Mouse (Mus musculus) heart, embryonic 16.5 days (tissue): ENCODE measurements around the gene Nedd9. TPM values are rescaled to one million over a fixed set of nuclear protein-coding genes. Genes with fewer than 3 reads are reported as not detected.

Experiments
- ATAC-seq: fragments of 200-750 bp; cut with Nextera tagmentation; replicated peaks from 2 replicates; pipeline ENCODE4 v1.8.0; 2017; ENCODE audit warnings: moderate number of reproducible peaks; ENCODE audit not compliant: insufficient read depth, low FRiP score; ENCODE audit errors: extremely low read depth
- H3K27ac ChIP-seq: fragments of 300-500 bp; sonication (generic); 2 replicates; pipeline ENCODE4 v1.5.1; 2014; ENCODE audit warnings: mild to moderate bottlenecking, low read length, control low read depth, moderate library complexity
- H3K27me3 ChIP-seq: fragments of 300-500 bp; sonication (generic); 2 replicates; pipeline ENCODE4 v1.6.1; 2014; ENCODE audit warnings: low read length, mixed read lengths; ENCODE audit not compliant: control insufficient read depth, insufficient read depth
- H3K36me3 ChIP-seq: fragments of 300-500 bp; sonication (generic); 2 replicates; pipeline ENCODE4 v1.6.1; 2014; ENCODE audit not compliant: control insufficient read depth, insufficient read depth
- H3K4me1 ChIP-seq: fragments of 300-500 bp; sonication (generic); 2 replicates; pipeline ENCODE4 v1.6.1; 2014; ENCODE audit warnings: low read length, mixed read lengths; ENCODE audit not compliant: control insufficient read depth, insufficient read depth
- H3K4me2 ChIP-seq: fragments of 300-500 bp; sonication (generic); 2 replicates; pipeline ENCODE4 v1.6.1; 2014; ENCODE audit warnings: low read depth, mild to moderate bottlenecking, control low read depth, low read length
- H3K4me3 ChIP-seq: fragments of 300-500 bp; sonication (generic); 2 replicates; pipeline ENCODE4 v1.5.1; 2014; ENCODE audit warnings: mild to moderate bottlenecking, control low read depth, low read length
- H3K9ac ChIP-seq: fragments of 300-500 bp; sonication (generic); 2 replicates; pipeline ENCODE4 v1.6.1; 2014; ENCODE audit warnings: low read length, control low read depth
- H3K9me3 ChIP-seq: fragments of 300-500 bp; sonication (generic); replicated peaks from 2 replicates; pipeline ENCODE4 v1.6.1; 2016; ENCODE audit warnings: low read length; ENCODE audit not compliant: control insufficient read depth
- WGBS: fragments of 180-500 bp; shearing (Covaris S2); extraction: QIAGEN DNeasy Blood & Tissue Kit; methylation state at CpG from one replicate; pipeline ENCODE4 v1.1.7; 2014; 5-methylcytosine and 5-hydroxymethylcytosine counted together
- polyA plus RNA-seq: library from polyadenylated mRNA; unstranded; fragments of >200 nt; fragmentation: Nextera tagmentation; extraction: Ambion mirVana; gene quantifications from 2 replicates; pipeline ENCODE4 v1.2.1, GENCODE M21; 2015

Gene Nedd9
- polyA plus RNA-seq, 1 experiment from 2014 or later: 19.5 TPM

GRCm38 (mm10) chr13:41450821-41451220 is 36.3 kb downstream of the Nedd9 start:
- H3K4me2 ChIP-seq: no peak overlapping the region
- 70% methylated on average over 6 of the region's 6 CpGs for WGBS
- H3K27me3 ChIP-seq: peaks cover 83% of the 10 kb centered on the region
- no peaks in the 10 kb centered on the region for H3K36me3 ChIP-seq
- no peak overlapping the region for H3K9ac ChIP-seq
- H3K4me1 ChIP-seq: no peaks in the 10 kb centered on the region
- no peaks in the 10 kb centered on the region for H3K9me3 ChIP-seq
- no peak overlapping the region for H3K27ac ChIP-seq
- ATAC-seq: no peak
- no peak overlapping the region for H3K4me3 ChIP-seq

- Histone ChIP-seq H3K4me1 (no peaks in the 10 kb centered on the region), H3K4me3 (no peak overlapping the region), H3K27ac (no peak overlapping the region), H3K9ac (no peak overlapping the region), H3K9me3 (no peaks in the 10 kb centered on the region), H3K4me2 (no peak overlapping the region), H3K36me3 (no peaks in the 10 kb centered on the region), H3K27me3 (peaks cover 86% of the 10 kb centered on the region)
- WGBS: 73% methylated on average over 2 of the region's 2 CpGs
- ATAC-seq: no peak
Observed at GRCm38 (mm10) chr13:41449211-41449610, 38.0 kb downstream of the Nedd9 start.

GRCm38 (mm10) chr13:41447209-41447608 is 40.0 kb downstream of the Nedd9 start:
- ATAC-seq: no peak
- Histone ChIP-seq H3K9ac (no peak overlapping the region), H3K4me2 (no peak overlapping the region), H3K27ac (no peak overlapping the region), H3K4me3 (no peak overlapping the region), H3K4me1 (no peaks in the 10 kb centered on the region), H3K27me3 (peaks cover 89% of the 10 kb centered on the region), H3K36me3 (no peaks in the 10 kb centered on the region), H3K9me3 (no peaks in the 10 kb centered on the region)
- 73% methylated on average over 6 of the region's 6 CpGs for WGBS

- no peaks in the 10 kb centered on the region for H3K4me1 ChIP-seq
- no peak for ATAC-seq
- H3K4me2 ChIP-seq: no peak overlapping the region
- no peaks in the 10 kb centered on the region for H3K36me3 ChIP-seq
- H3K9me3 ChIP-seq: no peaks in the 10 kb centered on the region
- H3K27ac ChIP-seq: no peak overlapping the region
- WGBS: 82% methylated on average over 1 of the region's 1 CpGs
- H3K9ac ChIP-seq: no peak overlapping the region
- H3K4me3 ChIP-seq: no peak overlapping the region
- peaks cover 89% of the 10 kb centered on the region for H3K27me3 ChIP-seq
Observed at GRCm38 (mm10) chr13:41446591-41446990, 40.6 kb downstream of the Nedd9 start.

GRCm38 (mm10) chr13:41445067-41445808 is 41.9 kb downstream of the Nedd9 start:
- H3K27me3 ChIP-seq: peaks cover 84% of the 10 kb centered on the region
- WGBS: 89% methylated on average over 3 of the region's 3 CpGs
- H3K9ac ChIP-seq: no peak overlapping the region

GRCm38 (mm10) chr13:41444230-41444629 is 42.9 kb downstream of the Nedd9 start:
- Histone ChIP-seq H3K4me1 (no peaks in the 10 kb centered on the region), H3K9me3 (no peaks in the 10 kb centered on the region), H3K36me3 (no peaks in the 10 kb centered on the region), H3K4me3 (no peak overlapping the region), H3K4me2 (no peak overlapping the region), H3K27ac (no peak overlapping the region), H3K9ac (no peak overlapping the region), H3K27me3 (peaks cover 79% of the 10 kb centered on the region)
- WGBS: 83% methylated on average over 6 of the region's 6 CpGs
- ATAC-seq: no peak

More at GRCm38 (mm10) chr13:41445067-41445808, 41.9 kb downstream of the Nedd9 start:
- no peaks in the 10 kb centered on the region for H3K9me3 ChIP-seq
- H3K4me3 ChIP-seq: no peak overlapping the region
- ATAC-seq: no peak
- no peaks in the 10 kb centered on the region for H3K4me1 ChIP-seq
- no peak overlapping the region for H3K27ac ChIP-seq
- no peak overlapping the region for H3K4me2 ChIP-seq
- no peaks in the 10 kb centered on the region for H3K36me3 ChIP-seq

GRCm38 (mm10) chr13:41442145-41442544 is 45.0 kb downstream of the Nedd9 start:
- Histone ChIP-seq H3K4me2 (no peak overlapping the region), H3K4me1 (no peaks in the 10 kb centered on the region), H3K27ac (no peak overlapping the region), H3K4me3 (no peak overlapping the region), H3K36me3 (no peaks in the 10 kb centered on the region), H3K27me3 (peaks cover 69% of the 10 kb centered on the region), H3K9me3 (peaks cover 3% of the 10 kb centered on the region; the same call in 1 of the 2 replicates), H3K9ac (no peak overlapping the region)
- no peak for ATAC-seq
- WGBS: 83% methylated on average over 4 of the region's 4 CpGs

- Histone ChIP-seq H3K4me2 (no peak overlapping the region), H3K9me3 (peaks cover 3% of the 10 kb centered on the region; the same call in 1 of the 2 replicates), H3K4me3 (no peak overlapping the region), H3K4me1 (no peaks in the 10 kb centered on the region), H3K9ac (no peak overlapping the region), H3K27ac (no peak overlapping the region), H3K36me3 (no peaks in the 10 kb centered on the region), H3K27me3 (peaks cover 65% of the 10 kb centered on the region)
- 87% methylated on average over 1 of the region's 1 CpGs for WGBS
- no peak for ATAC-seq
Observed at GRCm38 (mm10) chr13:41440205-41440604, 47.0 kb downstream of the Nedd9 start.

- Histone ChIP-seq H3K27me3 (peaks cover 49% of the 10 kb centered on the region), H3K4me1 (no peaks in the 10 kb centered on the region), H3K4me2 (no peak overlapping the region), H3K36me3 (no peaks in the 10 kb centered on the region), H3K9me3 (peaks cover 3% of the 10 kb centered on the region; the same call in 1 of the 2 replicates), H3K9ac (no peak overlapping the region), H3K27ac (no peak overlapping the region), H3K4me3 (no peak overlapping the region)
- WGBS: 82% methylated on average over 2 of the region's 2 CpGs
- ATAC-seq: no peak
Observed at GRCm38 (mm10) chr13:41437390-41437789, 49.8 kb downstream of the Nedd9 start.
